Mouse (Mus musculus) urinary bladder, adult 2 months (tissue): ENCODE data around the gene Arhgap45. TPM values are rescaled to one million over a fixed set of nuclear protein-coding genes. Genes with fewer than 3 reads are reported as not detected.

Experiments
- DNase-seq: peaks from one replicate; pipeline ENCODE4 v3.0.0; 2022; ENCODE audit warnings: low spot score
- polyA plus RNA-seq: library from polyadenylated mRNA; depleted of rRNA; stranded (reverse); fragments of >200 nt; gene quantifications from 2 replicates; pipeline ENCODE4 v1.2.3, GENCODE M21; 2012

The Arhgap45 gene
- polyA plus RNA-seq, 1 experiment, result 23.0 TPM

GRCm38 (mm10) chr10:80015583-80015982, 870 bp upstream of the Arhgap45 start:
- no peak for DNase-seq

GRCm38 (mm10) chr10:80016931-80017330, 478 bp downstream of the Arhgap45 start:
- DNase-seq, result no peak

GRCm38 (mm10) chr10:80017361-80017760, 908 bp downstream of the Arhgap45 start:
- DNase-seq, result no peak

DNA sequence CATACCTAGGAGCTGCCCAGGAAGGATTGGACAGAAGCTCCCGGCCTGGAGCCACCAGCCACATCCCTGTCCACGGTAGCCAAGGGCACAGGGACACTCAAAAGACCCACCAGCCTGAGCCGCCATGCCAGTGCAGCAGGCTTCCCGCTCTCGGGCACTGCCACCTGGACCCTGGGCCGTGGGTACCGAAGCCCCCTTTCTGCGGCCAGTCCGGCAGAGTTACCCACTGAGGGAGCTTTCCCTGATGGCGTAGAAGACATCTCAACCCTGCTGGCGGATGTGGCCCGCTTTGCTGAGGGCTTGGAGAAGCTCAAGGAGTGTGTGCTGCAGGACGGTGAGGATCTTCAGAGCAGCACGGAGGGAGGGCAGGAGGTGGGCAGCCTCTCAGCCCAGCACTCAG, 1.3 kb downstream of the Arhgap45 start:
- no peak for DNase-seq

DNA sequence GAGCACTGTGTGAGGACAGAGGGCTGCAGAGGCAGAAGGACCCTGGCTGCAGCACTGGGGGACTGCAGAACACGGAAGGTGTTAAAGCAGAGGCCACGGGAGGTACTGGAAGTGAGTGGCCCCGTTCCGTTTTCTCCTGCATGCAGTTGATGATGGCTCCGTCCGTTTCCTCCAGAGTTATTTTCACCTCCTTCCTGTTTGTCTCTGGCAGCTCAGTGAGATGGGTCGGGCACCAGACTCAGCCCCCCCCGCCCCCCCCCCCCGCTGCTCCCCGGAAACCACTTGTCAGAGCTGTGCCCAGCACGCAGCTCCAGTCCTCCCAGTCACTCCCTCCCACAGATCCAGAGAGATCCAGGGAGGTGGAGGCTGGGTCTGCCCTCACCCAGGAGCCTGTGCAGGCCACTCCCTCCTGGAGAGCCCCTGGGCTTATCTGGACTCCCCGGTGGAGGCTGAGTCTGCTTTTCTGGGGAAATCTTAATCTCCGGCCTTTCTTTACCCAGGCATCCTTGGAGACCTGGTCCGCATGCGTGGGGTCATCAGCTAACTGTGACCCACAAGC, 2.4 kb downstream of the Arhgap45 start:
- DNase-seq, result no peak

DNA sequence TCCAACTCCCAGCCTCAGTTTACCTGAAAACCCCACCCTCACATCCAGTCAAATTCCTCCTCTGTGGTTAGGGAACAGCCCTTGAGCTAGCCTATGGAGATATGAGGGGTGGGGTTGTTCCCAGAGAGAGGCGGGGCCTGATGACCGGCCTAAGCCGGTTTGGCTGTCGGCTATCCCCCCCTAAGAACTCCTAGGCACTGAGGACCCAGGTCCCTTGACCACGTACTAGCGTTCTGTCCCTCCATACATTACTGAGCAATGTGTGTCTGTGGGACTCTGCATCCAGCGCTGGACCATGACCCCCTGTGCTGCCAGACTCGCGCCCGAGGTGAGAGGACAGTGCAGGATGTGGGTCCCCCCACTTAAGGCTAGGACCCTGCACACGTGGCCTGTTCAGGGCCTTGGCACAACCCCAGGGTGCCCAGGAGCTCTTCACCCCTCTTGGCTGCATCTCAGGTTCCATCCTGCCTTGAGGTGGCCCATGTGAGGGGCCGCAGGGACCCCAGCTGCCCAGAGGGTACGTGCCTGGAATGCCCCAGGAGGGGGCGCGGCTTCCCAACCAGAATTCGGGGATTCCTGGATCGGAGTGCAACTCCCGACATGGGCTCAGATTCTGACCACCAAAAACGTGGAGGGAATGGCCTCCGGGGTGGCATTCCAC, 3.1 kb downstream of the Arhgap45 start:
- no peak for DNase-seq

DNA sequence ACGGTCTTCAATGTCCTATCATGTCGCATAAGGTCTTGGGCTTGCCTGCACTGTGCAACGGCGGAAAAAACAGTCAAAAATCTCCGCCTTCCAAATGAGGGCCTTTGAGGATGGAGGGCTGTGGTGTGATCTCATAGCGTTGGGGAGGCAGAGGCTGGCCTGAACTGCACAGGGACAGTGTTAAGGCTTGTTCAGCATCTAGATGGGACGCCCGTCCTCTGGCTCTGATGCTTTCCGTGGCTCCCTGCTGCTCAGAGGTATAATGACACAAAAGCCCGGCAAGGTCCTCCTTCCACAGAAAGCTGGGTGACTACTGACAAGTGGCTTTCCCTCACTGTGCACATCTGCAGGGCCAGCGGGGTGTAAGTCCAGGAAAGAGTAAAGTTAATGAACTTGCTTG, 3.7 kb downstream of the Arhgap45 start:
- DNase-seq, result no peak

DNA sequence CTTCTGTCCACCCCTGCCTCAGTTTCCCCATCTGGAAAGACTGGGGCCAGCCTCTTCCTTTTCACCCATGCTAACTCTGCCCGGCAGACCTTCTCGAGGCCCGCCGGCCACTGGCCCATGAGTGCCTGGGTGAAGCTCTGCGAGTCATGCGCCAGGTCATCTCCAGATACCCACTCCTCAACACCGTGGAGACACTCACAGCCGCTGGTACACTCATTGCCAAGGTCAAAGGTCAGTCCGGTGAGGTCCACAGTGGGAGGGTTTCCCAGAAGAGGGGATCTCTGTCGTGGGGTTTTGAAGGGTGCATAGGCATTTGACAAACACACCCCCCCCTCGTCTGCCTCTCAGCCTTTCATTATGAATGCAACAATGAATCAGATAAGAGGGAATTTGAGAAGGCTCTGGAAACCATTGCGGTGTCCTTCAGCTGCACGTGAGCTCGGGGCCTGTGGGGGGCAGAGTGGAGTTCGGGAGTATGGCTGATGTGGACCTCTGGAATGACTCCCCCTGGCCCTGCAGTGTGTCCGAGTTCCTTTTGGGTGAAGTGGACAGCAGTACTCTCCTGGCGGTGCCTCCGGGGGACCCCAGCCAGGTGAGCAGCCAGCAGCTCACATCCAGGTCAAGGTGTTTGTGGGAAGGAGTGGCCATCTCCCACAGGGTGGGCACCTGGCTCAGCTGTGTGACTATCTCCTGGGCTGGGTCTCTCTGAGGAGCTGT, 4.3 kb downstream of the Arhgap45 start:
- DNase-seq, result no peak

GRCm38 (mm10) chr10:80021320-80021641, 4.8 kb downstream of the Arhgap45 start:
- no peak for DNase-seq

GRCm38 (mm10) chr10:80022164-80022563, 5.7 kb downstream of the Arhgap45 start:
- DNase-seq, result no peak

DNA sequence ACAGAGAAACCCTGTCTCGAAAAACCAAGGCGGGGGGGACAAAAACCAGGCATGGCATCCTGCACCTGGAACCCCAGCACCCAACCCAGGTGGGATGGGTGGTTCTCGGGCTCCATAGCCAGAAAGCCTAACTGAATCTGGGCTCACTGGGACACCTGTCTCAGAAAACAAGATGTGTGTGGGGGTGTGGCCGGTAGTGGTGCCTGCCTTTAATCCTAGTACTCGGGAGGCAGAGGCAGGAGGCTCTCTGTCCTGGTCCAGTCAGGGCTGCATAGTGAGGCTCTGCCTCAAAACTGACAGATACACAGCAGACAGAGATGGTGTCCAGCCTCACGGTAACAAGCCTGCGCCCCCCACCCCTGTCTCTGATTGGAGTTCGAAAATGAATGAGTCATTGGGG, 6.4 kb downstream of the Arhgap45 start:
- DNase-seq, result no peak

GRCm38 (mm10) chr10:80023758-80024157, 7.3 kb downstream of the Arhgap45 start:
- no peak for DNase-seq

DNA sequence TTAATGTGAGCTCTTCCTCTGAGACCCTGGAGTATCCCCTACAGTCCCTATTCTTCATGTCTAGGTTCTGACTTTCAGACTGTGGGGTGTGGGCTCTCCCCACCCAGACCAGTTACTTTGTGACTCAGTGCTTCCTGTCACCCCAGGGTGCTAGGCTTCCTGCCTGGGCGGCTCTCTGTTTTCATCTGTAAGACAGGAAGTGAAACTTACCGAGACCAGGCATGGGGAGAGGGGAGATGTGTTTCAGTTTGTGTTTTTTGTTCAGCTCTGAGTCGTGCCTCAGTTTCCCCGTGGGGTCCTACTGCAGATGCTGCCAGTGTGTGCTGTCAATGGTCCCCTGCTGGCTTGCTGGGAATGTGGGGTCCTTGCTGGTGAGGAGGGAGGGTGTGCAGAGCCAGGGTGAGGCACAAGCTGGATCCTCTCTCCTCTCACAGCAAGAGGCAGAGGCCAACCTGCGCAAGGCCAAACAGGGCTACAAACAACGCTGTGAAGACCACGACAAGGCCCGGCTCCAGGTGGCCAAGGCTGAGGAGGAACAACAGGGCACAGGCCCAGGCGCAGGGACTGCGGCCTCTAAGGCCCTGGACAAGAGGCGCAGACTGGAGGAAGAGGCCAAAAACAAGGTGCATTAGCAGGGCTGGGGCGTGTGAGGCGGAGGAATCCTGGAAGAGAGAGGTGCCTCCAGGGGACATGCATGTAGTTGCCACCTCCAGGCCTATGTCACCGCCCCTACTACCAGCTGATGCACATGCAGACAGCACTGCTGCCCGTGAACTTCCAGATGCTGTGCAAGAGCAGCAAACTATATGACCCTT, 8.0 kb downstream of the Arhgap45 start:
- no peak for DNase-seq

- DNase-seq, result no peak
These were observed 8.5 kb downstream of the Arhgap45 start for GRCm38 (mm10) chr10:80025044-80025347.

DNA sequence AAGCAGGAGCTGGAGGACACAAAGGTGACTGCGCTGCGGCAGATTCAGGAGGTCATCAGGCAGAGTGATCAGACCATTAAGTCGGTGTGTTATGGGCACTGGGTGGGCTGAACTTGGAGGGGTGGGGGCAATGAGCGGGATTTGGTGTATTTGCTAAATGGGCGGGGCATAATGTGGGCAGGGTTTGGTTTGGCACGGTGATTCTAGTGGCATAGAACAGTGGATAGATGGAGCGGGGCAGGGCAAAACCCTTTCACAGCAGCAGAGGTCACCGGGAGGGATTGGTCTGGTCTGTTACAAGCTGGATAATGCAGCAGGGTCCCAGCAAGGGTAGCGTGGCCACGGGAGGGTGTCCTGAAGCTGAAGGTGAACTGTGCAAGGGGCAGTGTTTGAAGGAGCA, 9.0 kb downstream of the Arhgap45 start:
- DNase-seq, result no peak

DNA sequence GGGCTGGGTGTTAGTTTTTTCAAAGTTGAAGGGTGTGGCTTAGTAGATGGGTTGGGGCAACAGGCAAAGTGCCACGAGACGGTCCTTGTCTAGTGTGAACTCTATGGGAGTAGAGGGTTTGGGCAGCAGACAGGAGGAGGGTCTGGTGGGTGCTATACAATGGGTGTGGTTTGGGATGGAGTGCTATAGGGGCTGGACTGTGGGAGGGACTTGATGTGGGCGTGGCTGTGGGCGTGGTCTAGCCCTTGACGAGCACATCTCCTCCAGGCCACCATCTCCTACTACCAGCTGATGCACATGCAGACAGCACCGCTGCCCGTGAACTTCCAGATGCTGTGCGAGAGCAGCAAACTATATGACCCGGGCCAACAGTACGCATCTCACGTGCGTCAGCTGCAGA, 9.4 kb downstream of the Arhgap45 start:
- DNase-seq, result no peak

GRCm38 (mm10) chr10:80027681-80028520, 11.4 kb downstream of the Arhgap45 start:
- no peak for DNase-seq

DNA sequence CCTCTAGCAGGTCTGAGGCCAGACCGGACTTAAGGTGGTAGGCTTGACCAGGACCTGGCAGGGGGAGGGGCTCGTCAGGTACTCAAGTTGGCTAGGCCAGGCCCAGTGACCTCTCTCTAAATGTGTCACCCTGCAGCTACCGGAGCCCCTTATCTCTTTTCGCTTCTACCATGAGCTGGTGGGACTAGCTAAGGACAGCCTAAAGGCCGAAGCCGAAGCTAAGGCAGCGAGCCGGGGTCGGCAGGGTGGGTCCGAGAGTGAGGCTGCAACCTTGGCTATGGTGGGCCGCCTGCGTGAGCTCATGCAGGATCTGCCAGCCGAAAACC, 12.0 kb downstream of the Arhgap45 start:
- no peak for DNase-seq

- no peak for DNase-seq
These were observed 13.7 kb downstream of the Arhgap45 start for GRCm38 (mm10) chr10:80030191-80030590.

DNA sequence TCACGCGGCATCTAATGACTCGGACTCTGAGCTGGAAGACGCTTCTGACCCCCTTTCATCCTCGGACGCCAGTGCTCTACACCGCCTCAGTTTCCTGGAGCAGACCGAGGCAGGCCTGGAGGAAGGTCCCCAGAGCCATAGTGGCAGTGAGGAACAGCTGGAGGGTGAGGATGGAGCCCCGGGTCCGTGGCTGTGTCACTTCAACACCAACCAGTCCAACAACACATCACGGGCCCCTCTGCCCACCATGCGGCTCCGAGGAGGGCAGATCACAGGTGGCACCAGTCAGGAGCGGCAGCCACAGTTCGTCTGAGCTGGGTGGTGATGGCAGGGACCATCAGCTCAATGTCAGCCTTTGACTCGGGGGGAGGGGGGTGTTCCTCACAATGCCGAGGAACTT, 14.3 kb downstream of the Arhgap45 start:
- DNase-seq, result no peak

GRCm38 (mm10) chr10:80032799-80033480, 16.5 kb downstream of the Arhgap45 start:
- DNase-seq, result no peak
